Mouse (Mus musculus) olfactory bulb, adult 2 months (tissue): ENCODE measurements around the gene Aph1a.

Source experiments
- CTCF ChIP-seq: fragments of 200-500 bp; IDR thresholded peaks from 2 replicates; pipeline ENCODE4 v1.5.1; 2012; ENCODE audit warnings: low read depth, mild to moderate bottlenecking, low read length, moderate library complexity; ENCODE audit not compliant: insufficient read depth
- POLR2A ChIP-seq: fragments of 200-500 bp; IDR thresholded peaks from 2 replicates; pipeline ENCODE4 v1.6.1; 2012; ENCODE audit warnings: mild to moderate bottlenecking, low read depth, low read length, moderate library complexity; ENCODE audit not compliant: insufficient read depth

- TF ChIP-seq POLR2A (no peak), CTCF (no peak)
These were observed 9.4 kb upstream of the Aph1a start for GRCm38 (mm10) chr3:95884400-95884799.
